Comparison of ENCODE assay signal across 14 mouse cellular contexts in genomic region chr5:110468296-110468695, GRCm38 (mm10). TPM values are rescaled to one million over a fixed set of nuclear protein-coding genes. Genes with fewer than 3 reads are reported as not detected.
DNase-seq lines count a peak whose midpoint lies in the region; ATAC-seq and TF ChIP-seq lines count a peak whose summit lies in the region.
"Had no signal": no experiment of that assay in that cellular context is flagged by ENCODE, and none has a peak within 500 bp of the region (broad histone marks: within the 10 kb centered on the region; RNA-seq: fewer than 3 reads in every experiment).

No protein-coding gene starts in this region.

- no peaks in the 10 kb centered on the region for H3K9me3 ChIP-seq in heart, embryonic 10.5 days
- H3K9me3 ChIP-seq in liver, embryonic 12.5 days (replicated peaks): no peaks in the 10 kb centered on the region
- H3K9me3 ChIP-seq: neural tube, embryonic 13.5 days had no signal

- no peak overlapping the region for H3K9ac ChIP-seq in liver, adult 2 months (ENCODE audit: low read depth, low read length)
- no peak overlapping the region for H3K9ac ChIP-seq in liver, embryonic 12.5 days
- H3K9ac ChIP-seq: lung, embryonic 14.5 days; neural tube, embryonic 13.5 days had no signal

- H3K27ac ChIP-seq in heart, embryonic 10.5 days: no peak overlapping the region
- no peak overlapping the region for H3K27ac ChIP-seq in liver, adult 2 months (replicated peaks; ENCODE audit: insufficient read depth, low read depth, low read length)
- no peak overlapping the region for H3K27ac ChIP-seq in liver, embryonic 12.5 days
- H3K27ac ChIP-seq: layer of hippocampus, adult 2 months; neural tube, embryonic 13.5 days had no signal

- H3K79me2 ChIP-seq in liver, adult 2 months (ENCODE audit: control insufficient read depth, insufficient read depth, low read length): no peaks in the 10 kb centered on the region

- no peak for TF ChIP-seq POLR2A in liver, adult 2 months (IDR thresholded peaks at IDR 0.05; ENCODE audit: extremely low read depth, insufficient read depth, low read length)

- TF ChIP-seq CTCF in liver, adult 2 months (IDR thresholded peaks at IDR 0.05; ENCODE audit: low read depth, low read length): no peak

- peaks cover 32% of the 10 kb centered on the region for H3K27me3 ChIP-seq in heart, embryonic 10.5 days (ENCODE audit: insufficient read depth, poor library complexity, severe bottlenecking)
- no peaks in the 10 kb centered on the region for H3K27me3 ChIP-seq in liver, adult 2 months (ENCODE audit: control insufficient read depth, insufficient read depth, low read length)
- peaks cover 17% of the 10 kb centered on the region for H3K27me3 ChIP-seq in liver, embryonic 12.5 days (replicated peaks)
- H3K27me3 ChIP-seq: neural tube, embryonic 13.5 days had no signal

- no peak overlapping the region for H3K4me2 ChIP-seq in liver, embryonic 12.5 days
- H3K4me2 ChIP-seq: heart, embryonic 11.5 days; lung, embryonic 14.5 days; neural tube, embryonic 13.5 days had no signal

- no peaks in the 10 kb centered on the region for H3K36me3 ChIP-seq in heart, embryonic 10.5 days
- no peaks in the 10 kb centered on the region for H3K36me3 ChIP-seq in liver, adult 2 months (ENCODE audit: control insufficient read depth, insufficient read depth, low read length)
- no peaks in the 10 kb centered on the region for H3K36me3 ChIP-seq in liver, embryonic 12.5 days
- H3K36me3 ChIP-seq: neural tube, embryonic 13.5 days had no signal

- no peak for ATAC-seq in liver, embryonic 12.5 days

- 82% methylated on average over 4 of the region's 4 CpGs for WGBS in heart, embryonic 10.5 days
- WGBS in liver, adult 2 months: 39% methylated on average over 4 of the region's 4 CpGs
- WGBS in liver, embryonic 12.5 days (ENCODE audit: insufficient replicate concordance): 86% methylated on average over 4 of the region's 4 CpGs

- no peak overlapping the region for H3K4me3 ChIP-seq in heart, embryonic 10.5 days
- H3K4me3 ChIP-seq in liver, adult 2 months (ENCODE audit: insufficient read depth, low read depth, low read length): no peak overlapping the region
- no peak overlapping the region for H3K4me3 ChIP-seq in liver, embryonic 12.5 days
- H3K4me3 ChIP-seq: layer of hippocampus, adult 2 months; neural tube, embryonic 13.5 days had no signal

- peak; percentile 71 for DNase-seq in heart, embryonic 10.5 days (ENCODE audit: low spot score)
- DNase-seq in heart, adult 11 months: no peak
- DNase-seq in liver, adult 2 months (ENCODE audit: extremely low read depth, low read depth, low spot score): peak; percentile 74
- DNase-seq in ZHBTc4 (ENCODE audit: low read depth, low spot score): peak; percentile 32
- DNase-seq in kidney, postnatal 14 days: peak; percentile 44
- DNase-seq in layer of hippocampus, postnatal 36 days: no peak
- DNase-seq: adrenal gland, postnatal 14 days; gastrocnemius, postnatal 10 days; lung, embryonic 14.5 days; thymus, adult 18-20 months had no signal

- H3K4me1 ChIP-seq in heart, embryonic 10.5 days: 0 out of 2 replicates have a peak, but pooled peaks cover 9% of the 10 kb centered on the region
- no peaks in the 10 kb centered on the region for H3K4me1 ChIP-seq in liver, adult 2 months (ENCODE audit: control insufficient read depth, insufficient read depth, low read length)
- 0 out of 2 replicates have a peak, but pooled peaks cover 4% of the 10 kb centered on the region for H3K4me1 ChIP-seq in liver, embryonic 12.5 days

RNA-seq across cellular contexts. Expression of gene Fbrsl1, which starts 20.0 kb away (rescaled TPM):
- polyA plus RNA-seq in heart, embryonic 10.5 days (2016; fragmentation: Nextera tagmentation; extraction: Ambion mirVana): 9.6 and 11.1 TPM in 2 replicates
- 4.9 and 7.2 TPM in 2 replicates for total RNA-seq in liver, adult 2 months (2014; rRNA removed)
- 27.5 and 29.8 TPM in 2 replicates for polyA plus RNA-seq in liver, adult 2 months (2012; rRNA removed)
- 9.8 TPM in 2 replicates for polyA plus RNA-seq in liver, embryonic 12.5 days (2016; fragmentation: Nextera tagmentation; extraction: Ambion mirVana)
- total RNA-seq in layer of hippocampus, postnatal 36 days (2021): 10 to 100 TPM; 78.1 to 89.6 TPM

Comparison
In these comparisons a context has a peak if more than half of its experiments do, and no peak if none do; other contexts are left out.
1. DNase-seq: peak in heart, embryonic 10.5 days (single experiment), liver, adult 2 months (single experiment), ZHBTc4 (single experiment) and kidney, postnatal 14 days (single experiment); none in heart, adult 11 months (single experiment) and layer of hippocampus, postnatal 36 days (0 of 2).